Mouse (Mus musculus) urinary bladder, postnatal 25 days (tissue): ENCODE measurements around the gene Cd2bp2.
A peak's percentile ranks its signal among the peaks of the same experiment; 100 is the strongest.

ENCODE experiments used
- DNase-seq: peaks from one replicate; pipeline ENCODE4 v3.0.0; 2022; ENCODE audit warnings: low spot score

Cd2bp2 gene

DNA sequence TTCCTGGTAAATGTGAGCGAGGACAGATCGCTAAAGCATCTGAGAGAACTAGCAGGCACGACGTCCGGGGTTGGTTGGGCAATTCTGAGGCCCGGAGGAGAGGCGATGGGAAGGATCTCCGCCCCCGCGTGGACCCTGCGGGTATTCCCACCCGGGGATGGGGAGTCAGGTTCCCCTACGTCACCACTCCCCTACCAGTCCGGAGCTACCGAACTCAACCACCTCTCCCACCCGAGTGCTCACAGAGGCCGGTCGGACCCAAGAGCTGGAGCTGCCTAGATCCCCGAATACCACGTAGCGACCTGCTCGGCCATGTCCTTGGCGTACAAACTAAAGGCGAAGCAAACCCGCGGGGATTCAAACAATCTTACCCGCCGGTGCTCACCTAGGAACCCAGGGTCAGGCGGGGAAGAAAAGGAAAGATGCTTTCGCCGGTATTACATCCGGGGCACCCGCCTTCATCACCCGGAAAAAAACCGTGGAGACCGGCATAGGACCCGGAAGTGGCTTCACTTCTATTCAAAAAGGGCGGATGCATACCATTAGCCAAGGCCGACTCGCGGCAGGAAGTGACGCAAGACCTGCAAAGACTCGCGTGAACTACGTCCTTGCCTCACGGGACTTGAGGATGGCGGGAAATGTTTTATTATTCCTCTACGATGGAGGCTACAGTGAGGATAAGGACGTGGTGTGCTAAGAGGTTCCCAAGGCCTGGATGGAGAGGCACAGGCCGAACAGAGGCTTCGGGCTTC is at the start of gene Cd2bp2:
Cd2bp2 (minus strand) TSS at position 507 of the 752 bp plus-strand sequence.
- peak; percentile 87 for DNase-seq

DNA sequence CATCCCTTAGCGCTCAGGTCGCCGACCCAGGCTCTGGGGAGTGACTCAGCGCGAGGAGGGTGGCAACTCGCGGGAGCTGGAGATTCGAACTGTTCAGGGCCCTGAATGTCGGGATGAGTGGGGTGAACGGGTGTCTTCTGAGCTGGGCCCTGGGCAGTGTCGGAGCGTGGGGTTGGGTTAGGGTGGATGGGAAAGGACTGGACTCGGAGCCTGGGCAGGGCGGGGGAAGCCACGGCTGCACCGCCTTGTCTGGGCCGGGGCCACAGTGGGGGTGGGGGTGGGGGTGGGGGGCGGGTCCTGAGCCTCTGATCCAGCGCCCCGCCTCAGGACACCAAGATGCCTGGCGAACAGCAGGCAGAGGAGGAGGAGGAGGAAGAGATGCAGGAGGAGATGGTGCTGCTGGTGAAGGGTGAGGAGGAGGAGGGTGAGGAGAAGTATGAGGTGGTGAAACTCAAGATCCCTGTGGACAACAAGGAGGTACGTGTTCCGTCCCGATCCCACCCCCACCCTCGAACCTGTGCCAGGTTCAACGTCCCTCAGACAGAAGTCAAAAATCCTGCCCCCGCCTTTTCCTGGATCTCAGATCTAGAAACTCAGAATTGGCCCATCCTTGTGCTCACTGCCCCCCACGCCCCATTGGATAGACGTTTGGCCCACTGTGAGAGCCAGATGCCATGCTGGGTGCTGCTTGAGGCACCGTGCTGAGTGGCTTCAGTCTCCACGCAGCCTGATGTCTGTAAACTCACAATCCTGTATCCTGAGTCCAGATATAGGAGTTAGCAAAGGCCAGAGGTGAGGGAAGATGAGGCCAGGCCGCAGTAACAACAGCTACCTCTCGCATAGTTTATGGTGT is 49.0 kb upstream of the Cd2bp2 start:
- DNase-seq: no peak

DNA sequence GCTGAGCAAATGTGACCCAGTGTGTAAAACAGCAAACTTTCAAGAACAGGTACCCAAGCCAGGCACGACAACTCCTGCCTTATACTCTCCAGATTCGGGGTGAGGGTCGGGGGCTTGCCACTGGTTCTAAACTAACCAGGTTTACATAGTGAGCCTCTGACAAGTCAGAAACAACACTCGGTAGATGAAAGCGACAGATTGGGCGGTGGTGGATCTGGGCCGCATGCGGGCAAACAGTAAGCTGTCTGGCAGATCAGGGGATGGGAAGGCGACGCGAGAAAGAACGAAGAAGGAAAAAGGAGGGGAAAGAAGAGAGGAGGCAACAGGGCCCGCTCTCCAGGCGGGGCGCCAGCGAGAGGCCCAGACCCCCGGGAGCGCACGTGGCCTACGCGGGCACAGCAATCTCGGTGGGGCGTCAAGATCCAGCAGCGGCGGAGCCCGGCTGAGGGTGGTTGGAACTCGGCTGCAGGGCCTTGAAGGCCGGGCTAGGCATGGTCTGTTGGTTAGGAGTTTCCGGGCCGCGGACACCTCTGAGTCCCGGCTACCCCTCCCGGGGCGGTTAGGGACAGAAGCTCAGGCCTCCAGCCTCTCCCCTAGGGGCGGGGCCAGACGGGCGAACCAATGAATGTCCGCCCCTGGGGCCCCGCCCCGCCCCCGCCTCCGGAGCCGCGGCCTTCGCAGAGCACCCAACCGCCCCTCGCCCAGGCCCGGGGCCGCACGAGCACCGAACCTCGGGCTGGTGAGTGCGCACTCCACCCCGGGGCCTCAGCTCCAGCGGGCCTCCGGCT is 48.2 kb upstream of the Cd2bp2 start, which contains the start of gene Zfp771:
Zfp771 (plus strand) TSS at position 405 of the 788 bp plus-strand sequence.
- DNase-seq: peak; percentile 92

DNA sequence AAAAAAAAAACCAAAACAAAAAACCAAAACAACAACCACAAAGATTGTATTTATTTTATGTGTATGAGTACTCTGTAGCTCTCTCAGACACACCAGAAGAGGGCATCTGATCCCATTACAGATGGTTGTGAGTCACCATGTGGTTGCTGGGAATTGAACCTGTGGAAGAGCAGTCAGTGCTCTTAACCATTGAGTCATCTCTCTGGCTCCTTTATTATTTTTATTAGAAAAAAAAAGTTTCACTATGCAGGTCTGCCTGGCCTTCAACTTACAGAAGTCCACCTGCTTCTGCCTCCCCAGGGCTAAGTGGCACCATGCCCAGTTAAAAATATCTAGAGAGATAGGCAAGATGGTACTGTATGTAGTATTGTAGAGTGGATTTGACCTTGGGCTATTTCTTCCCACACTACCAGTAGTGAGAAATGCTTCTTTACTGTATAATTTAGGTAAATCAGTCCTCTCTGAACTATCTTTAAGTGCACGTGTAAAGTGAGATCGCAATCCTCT is 47.6 kb upstream of the Cd2bp2 start:
- DNase-seq: no peak

DNA sequence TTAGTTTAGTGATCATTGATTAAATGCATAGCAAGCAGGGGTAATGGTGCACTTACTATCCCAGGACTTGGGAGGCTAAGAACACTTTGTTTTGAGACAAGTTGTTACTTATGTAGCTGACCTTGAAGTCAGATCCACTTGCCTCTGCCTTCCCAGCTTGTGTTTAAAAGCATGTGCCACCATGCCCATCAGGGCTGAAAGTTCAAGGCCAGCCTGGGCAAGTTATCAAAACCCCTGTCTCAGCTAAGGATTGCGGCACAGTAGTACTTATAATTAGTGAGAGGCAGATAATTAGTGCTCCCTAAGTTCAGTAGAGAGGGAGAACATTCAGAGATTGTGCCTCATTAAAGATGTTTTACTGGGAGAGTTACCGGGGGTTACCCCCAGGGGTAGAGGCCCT is 38.9 kb upstream of the Cd2bp2 start:
- no peak for DNase-seq

DNA sequence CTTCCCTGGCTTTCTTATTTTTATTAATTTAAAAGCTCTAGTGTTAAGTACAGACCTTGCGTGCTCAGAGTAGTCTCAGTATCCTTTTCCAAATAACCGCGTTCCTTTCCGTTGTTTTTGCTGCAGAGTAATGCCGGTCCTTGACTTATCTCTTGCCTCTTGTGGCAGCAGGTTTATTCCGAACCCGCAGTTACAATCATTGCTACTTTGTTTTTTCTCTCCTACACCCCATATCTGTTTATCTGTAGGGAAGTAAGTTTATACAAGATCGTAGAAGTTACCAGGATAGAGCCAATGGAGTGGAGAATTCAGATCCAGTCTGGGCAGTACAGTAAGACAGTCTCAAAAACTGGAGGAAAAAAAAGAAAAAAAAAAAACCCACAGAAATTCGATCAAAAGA is 37.9 kb upstream of the Cd2bp2 start:
- no peak for DNase-seq

DNA sequence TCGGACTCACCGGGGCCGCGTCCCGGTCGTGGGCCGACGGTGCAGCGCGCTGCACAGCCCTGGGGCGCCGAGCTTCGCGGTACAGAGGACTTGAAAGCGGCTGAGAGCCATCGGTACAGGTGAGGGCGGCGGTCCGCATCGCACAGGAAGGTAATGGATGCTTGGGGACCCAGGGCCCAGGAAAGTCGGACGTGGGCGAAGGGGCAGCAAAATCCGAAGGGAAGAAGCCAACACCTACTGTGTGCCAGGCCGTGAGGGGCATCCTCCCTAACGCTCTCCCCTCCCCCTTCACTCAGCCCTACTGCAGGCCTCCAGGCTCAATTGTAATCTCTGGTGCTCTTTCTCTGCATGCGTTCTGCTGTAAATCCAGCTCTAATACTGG is 37.5 kb upstream of the Cd2bp2 start:
- no peak for DNase-seq

DNA sequence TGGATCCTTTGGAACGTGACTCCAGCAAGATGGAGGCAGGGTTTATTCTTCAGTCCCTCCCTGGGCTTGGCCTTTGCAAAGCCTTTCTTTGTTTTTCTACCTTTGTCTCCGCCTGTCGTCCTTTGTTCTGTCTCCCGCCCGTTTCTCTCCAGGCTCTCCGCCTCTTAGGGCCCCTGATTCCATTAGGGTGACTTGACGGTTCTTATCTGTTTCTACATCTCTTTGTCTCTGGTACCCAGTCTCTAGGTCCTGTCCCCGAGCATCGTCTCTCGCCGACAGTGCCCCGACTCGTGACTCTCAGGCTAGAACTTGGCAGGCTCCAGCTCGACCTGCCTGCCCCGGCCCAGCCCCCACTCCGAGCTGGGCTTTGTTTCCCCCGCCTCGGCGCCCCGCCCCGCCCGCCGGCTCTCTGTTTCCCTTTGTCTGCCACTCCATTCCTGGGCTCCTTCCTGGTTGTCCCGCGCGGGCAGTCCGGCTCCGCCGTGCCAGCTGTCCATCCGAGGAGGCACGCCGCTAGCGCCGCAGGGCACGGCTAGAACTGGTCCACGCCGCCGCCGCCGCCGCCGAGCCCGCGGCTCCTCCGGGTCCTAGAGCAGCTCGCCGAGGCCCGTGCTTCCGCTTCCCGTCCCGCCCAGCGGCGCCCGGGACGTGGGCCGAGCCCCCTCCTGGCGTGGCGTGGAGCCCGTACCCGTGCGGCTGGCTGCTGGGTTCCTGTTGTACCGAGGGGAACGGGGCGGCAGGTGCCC is 36.9 kb upstream of the Cd2bp2 start, which contains the start of the genes Zfp553 and Sept1:
Zfp553 (plus strand) TSS at position 440 of the 746 bp plus-strand sequence.
Sept1 (minus strand) TSS at position 509 of the 746 bp plus-strand sequence.
- DNase-seq: peak; percentile 76

DNA sequence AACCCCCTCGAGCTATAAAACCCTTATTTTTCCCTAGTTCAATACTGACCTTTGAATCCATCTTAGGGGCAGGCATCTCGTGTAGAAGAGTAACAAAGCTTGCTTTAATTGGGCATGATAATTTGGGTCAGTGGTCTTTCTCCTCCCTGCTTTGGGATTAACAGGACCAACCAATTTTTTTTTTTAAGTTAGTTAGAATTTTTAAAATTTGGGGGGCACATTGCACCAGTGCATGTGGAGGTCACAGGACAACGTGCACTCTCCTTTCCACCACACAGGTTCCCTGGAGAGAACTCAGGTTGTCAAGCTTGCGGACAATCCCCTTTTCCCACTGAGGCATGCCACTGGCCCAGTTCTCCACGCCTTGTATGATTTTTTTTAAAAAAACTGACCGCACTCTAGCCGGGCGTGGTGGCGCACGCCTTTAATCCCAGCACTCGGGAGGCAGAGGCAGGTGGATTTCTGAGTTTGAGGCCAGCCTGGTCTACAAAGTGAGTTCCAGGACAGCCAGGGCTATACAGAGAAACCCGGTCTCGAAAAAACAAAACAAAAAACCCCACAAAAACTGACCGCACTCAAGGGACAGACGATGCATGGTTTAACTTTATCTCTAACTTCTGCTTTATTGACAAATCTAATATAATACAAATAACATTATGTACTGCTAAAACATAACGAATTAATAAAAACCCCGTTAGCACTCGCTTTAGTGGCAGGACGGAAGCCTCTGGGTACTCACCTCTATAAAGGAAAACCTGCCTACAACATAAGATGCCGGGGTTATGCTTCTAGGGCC is 36.2 kb upstream of the Cd2bp2 start:
- DNase-seq: no peak

DNA sequence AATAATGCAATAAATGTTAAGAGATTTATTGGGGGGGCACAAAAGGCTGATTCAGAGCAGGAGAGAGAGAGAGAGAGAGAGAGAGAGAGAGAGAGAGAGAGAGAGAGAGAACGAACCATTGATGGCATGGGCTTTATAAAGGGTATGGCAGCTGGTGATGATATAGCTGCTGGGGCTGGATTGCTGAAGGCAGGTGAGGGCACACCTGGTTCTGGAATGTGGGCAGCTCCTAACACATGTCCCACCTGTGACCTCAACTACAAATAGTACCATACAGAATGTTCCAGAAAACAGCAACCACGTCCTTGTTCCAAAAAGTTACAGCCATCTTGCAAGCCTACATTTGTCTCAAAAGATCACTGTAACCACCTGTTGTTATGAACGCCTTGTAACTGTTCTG is 35.5 kb upstream of the Cd2bp2 start:
- DNase-seq: no peak

DNA sequence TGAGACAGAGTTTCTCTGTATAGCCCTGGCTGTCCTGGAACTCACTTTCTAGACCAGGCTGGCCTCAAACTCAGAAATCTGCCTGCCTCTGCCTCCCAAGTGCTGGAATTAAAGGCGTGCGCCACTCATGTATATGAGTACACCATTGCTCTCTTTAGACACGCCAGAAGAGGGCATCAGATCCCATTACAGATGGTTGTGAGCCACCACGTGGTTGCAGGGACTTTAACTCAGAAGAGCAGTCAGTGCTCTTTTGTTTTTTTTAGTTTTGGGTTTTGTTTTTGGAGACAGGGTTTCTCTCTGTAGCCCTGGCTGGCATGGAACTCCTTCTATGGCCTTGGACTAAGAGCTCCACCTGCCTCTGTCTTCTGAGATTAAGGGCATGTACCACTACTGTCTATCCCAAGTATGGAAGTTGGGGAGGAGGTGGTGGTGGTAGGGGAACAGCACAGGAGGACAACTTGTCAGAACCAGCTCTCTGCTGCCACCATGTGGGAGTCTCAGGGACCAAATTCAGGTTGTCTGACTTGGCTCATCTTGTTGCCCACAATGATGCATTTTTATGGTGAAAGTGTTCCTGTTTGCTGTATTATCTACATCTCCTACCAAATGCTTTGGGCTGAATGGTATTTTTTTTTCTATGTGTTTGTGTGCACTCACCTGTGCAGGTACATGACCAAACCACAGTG is 32.9 kb upstream of the Cd2bp2 start:
- peak; percentile 79 for DNase-seq

DNA sequence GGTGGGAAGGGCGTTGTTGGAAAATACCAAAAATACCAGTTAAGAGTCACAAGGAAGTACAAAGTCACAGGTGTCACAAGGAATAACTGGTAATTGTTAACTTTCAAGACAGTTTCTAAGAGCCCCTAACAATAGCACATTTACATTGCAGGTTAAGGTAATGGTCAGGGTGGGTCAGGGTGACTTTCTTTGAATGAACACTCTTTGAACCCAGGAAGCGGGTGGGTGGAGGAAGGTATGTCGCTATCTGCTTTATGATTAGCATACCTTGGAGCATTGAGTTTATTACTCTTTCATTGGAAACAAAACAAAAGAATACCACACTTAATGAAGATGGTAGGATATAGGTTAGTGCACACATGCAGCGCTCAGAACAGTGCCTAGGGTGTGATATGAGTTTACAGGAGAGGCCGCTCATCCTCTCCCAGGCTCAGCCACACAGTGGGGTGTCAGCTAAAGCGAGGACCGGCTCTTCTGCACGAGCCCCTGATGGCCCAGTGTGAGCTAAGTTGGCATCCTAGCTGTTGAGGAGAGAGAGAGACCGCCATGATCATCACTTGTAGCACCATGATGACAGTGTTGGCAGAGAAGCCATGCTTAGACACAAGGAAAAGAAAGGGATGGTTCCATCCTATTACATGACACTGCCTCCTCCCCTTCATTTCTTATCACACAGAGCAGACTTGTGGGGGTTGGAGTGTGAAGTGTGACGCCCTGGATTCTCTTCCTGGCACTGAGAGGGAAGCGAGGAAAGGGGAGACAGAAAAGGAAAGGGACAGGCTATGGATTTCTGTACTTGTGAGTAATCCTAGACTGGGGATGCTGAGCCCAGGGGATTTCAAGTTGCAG is 29.5 kb upstream of the Cd2bp2 start:
- no peak for DNase-seq

DNA sequence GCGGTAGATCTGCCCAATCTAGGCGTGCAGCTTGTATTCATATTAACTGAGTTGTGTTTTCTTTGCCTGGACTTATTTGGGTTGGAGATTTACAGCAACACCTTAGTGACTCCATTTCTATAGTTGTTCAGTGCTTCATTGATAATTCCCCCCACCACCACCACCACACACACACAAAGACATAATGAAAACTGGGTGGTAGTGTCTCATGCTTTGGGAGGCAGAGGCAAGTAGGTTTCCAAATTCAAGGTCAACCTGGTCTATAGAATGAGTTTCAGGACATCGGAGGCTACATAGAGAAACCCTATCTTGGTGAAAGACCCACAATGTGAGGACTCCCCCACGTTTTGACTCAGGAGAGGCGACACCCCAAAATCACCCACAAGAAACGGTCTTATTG is 28.8 kb upstream of the Cd2bp2 start:
- no peak for DNase-seq

DNA sequence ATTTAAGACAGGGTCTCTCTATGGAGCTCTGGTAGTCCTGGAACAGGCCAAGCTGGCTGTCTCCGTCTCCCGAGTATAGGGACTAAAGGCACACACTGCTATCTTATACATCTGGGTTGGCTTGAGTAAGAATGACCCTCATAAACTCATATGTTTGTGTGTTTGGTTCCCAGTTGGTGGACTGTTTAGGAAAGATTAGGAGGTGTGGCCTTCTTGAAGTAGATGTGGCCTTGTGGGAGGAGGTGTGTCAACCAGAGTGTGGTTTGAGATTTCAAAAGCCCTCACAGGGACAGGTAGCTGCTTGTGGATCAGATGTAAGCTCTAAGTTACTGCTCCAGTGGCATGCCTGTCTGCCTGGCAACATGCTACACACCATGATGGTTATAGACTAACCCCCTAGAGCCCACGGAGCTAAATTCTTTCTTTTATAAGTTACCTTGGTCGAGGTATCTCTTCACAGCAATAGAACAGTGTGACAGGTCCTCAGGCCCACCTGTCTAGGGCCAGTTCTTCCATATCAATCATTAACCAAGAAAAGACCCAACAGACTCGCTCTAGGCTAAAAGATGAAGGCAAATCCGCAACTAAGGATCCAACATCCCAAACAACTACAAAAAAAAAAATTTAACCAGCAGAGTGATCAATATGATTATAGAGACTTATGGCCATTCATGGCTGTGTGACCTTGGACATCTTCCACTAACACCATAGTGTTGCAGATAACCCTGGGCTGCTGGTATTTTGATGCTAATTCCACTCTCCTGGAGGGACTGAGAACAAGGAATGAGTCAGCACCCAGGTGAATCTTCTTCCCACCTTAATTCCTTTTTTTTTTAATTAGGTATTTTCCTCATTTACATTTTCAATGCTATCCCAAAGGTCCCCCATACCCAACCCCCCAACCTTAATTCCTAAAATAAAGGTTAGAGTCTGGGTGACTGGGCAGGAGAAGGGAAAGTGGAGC is 27.9 kb upstream of the Cd2bp2 start:
- no peak for DNase-seq

DNA sequence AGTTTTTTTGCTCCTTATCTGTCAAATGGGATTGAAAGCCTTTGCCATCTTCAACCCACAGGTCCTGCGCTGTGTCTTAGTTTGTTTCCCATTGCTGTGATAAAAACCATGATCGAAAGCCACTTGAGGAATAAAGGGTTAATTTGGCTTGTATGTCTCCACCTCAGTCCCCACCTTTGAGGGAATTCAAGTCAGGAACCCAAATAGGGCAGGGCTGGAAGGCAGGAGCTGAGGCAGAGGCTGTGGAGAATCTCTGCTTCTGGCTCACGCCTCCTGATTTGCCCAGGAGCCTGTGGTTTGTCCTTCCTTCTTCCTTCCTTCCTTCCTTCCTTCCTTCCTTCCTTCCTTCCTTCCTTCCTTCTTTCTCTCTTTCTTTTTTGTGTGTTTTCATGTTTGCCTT is 27.3 kb upstream of the Cd2bp2 start:
- DNase-seq: no peak

DNA sequence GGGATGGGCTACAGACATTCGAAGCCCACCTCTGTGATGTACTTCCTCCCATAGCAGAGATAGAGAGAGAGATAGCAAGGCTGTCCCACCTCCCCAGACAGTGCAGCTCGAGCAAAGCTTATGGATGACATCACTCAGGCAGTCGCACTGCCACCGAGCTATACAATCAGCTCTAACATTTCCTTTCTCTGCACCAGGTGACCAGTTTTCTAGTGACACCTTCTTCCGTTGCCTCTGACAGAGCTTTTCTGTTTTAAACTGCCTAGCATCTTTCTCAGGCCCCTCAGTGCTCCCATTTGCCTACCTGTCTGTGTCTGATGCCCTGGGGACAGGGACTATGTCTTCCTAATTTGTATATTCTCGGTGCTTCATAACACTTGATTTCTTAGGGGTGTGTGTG is 24.6 kb upstream of the Cd2bp2 start:
- DNase-seq: no peak

DNA sequence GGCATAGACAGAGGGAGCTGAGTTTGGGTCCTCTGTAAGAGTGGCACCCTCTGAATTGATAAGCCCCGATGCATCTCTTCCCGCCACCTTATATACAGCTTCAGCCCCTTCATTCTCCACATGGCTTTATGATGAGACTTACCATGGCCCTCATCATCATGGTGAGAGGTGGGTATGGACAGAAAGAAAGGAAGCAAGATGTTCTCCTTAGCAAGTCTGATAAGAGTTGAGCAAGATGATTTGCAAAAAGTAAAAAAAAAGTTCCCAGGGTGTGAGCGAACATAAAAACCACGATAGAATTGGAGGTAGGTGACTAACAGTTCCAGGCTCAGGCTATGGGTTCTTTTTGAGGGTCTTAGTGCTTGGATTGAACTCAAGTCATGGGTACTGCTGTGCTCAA is 22.8 kb upstream of the Cd2bp2 start:
- no peak for DNase-seq
